Mouse (Mus musculus): ENCODE measurements around the gene Cpxm1. TPM values are rescaled to one million over a fixed set of nuclear protein-coding genes. Genes with fewer than 3 reads are reported as not detected.
A peak's percentile ranks its signal among the peaks of the same experiment; 100 is the strongest.

The Cpxm1 gene
- total and polyA plus RNA-seq, 2 experiments from 2014 or later = 32.9 to 36.5 TPM

GRCm38 (mm10) chr2:130365211-130366094 is 31.9 kb downstream of the Cpxm1 start:
- Histone ChIP-seq H3K27ac (no peak overlapping the region), H3K4me3 (ENCODE audit: low read length) (peak overlapping the region; percentile 31), H3K9me3 (ENCODE audit: low read length) (no peaks in the 10 kb centered on the region), H3K9ac (replicated peaks; ENCODE audit: low read length) (0 out of 2 replicates have a peak overlapping the region, but pooled peaks have one; percentile 24), H3K4me1 (ENCODE audit: insufficient read depth, low read length) (no peaks in the 10 kb centered on the region), H3K36me3 (ENCODE audit: insufficient read depth, low read length) (no peaks in the 10 kb centered on the region), H3K4me2 (ENCODE audit: low read depth, low read length) (peak overlapping the region; percentile 55), H3K27me3 (ENCODE audit: insufficient read depth, low read length) (peaks cover 27% of the 10 kb centered on the region)
- 9% methylated on average over 29 of the region's 30 CpGs for WGBS
- TF ChIP-seq CTCF (IDR thresholded peaks at IDR 0.05; ENCODE audit: low read depth) = peak; percentile 39
- DNase-seq (ENCODE audit: low spot score) = peak; percentile 38
- ATAC-seq = peak; percentile 44; the same call in 1 of the 2 replicates

GRCm38 (mm10) chr2:130362511-130363026 is 34.8 kb downstream of the Cpxm1 start:
- no peaks in the 10 kb centered on the region for H3K4me1 ChIP-seq (ENCODE audit: insufficient read depth, low read length)
- 8% methylated on average over 14 of the region's 14 CpGs for WGBS

GRCm38 (mm10) chr2:130358852-130359251 is 38.5 kb downstream of the Cpxm1 start:
- no peak overlapping the region for H3K4me3 ChIP-seq (ENCODE audit: low read length)
- no peaks in the 10 kb centered on the region for H3K4me1 ChIP-seq (ENCODE audit: insufficient read depth, low read length)
- DNase-seq (ENCODE audit: low spot score) (no peak), ATAC-seq (no peak)
- peaks cover 38% of the 10 kb centered on the region for H3K27me3 ChIP-seq (ENCODE audit: insufficient read depth, low read length)
- H3K9ac ChIP-seq (replicated peaks; ENCODE audit: low read length) = no peak overlapping the region
- WGBS = 22% methylated on average over 5 of the region's 5 CpGs
- H3K36me3 ChIP-seq (ENCODE audit: insufficient read depth, low read length) = no peaks in the 10 kb centered on the region
- H3K27ac ChIP-seq = no peak overlapping the region
- no peak for TF ChIP-seq CTCF (IDR thresholded peaks at IDR 0.05; ENCODE audit: low read depth)
- H3K4me2 ChIP-seq (ENCODE audit: low read depth, low read length) = no peak overlapping the region
- no peaks in the 10 kb centered on the region for H3K9me3 ChIP-seq (ENCODE audit: low read length)

More at GRCm38 (mm10) chr2:130362511-130363026, 34.8 kb downstream of the Cpxm1 start:
- DNase-seq (ENCODE audit: low spot score) (peak; percentile 78), ATAC-seq (peak; percentile 38; the same call in 1 of the 2 replicates)
- Histone ChIP-seq H3K9ac (replicated peaks; ENCODE audit: low read length) (no peak overlapping the region), H3K9me3 (ENCODE audit: low read length) (no peaks in the 10 kb centered on the region), H3K36me3 (ENCODE audit: insufficient read depth, low read length) (no peaks in the 10 kb centered on the region), H3K4me3 (ENCODE audit: low read length) (no peak overlapping the region), H3K4me2 (ENCODE audit: low read depth, low read length) (no peak overlapping the region), H3K27me3 (ENCODE audit: insufficient read depth, low read length) (peaks cover 38% of the 10 kb centered on the region), H3K27ac (no peak overlapping the region)
- peak; percentile 71 for TF ChIP-seq CTCF (IDR thresholded peaks at IDR 0.05; ENCODE audit: low read depth)

GRCm38 (mm10) chr2:130357551-130357950 is 39.8 kb downstream of the Cpxm1 start:
- Histone ChIP-seq H3K9me3 (ENCODE audit: low read length) (no peaks in the 10 kb centered on the region), H3K9ac (replicated peaks; ENCODE audit: low read length) (no peak overlapping the region), H3K27ac (no peak overlapping the region), H3K4me3 (ENCODE audit: low read length) (no peak overlapping the region), H3K4me1 (ENCODE audit: insufficient read depth, low read length) (no peaks in the 10 kb centered on the region), H3K27me3 (ENCODE audit: insufficient read depth, low read length) (peaks cover 30% of the 10 kb centered on the region), H3K36me3 (ENCODE audit: insufficient read depth, low read length) (no peaks in the 10 kb centered on the region), H3K4me2 (ENCODE audit: low read depth, low read length) (no peak overlapping the region)
- no peak for TF ChIP-seq CTCF (IDR thresholded peaks at IDR 0.05; ENCODE audit: low read depth)
- no peak for DNase-seq (ENCODE audit: low spot score)
- ATAC-seq = no peak
- WGBS = 92% methylated on average over 5 of the region's 5 CpGs

- no peaks in the 10 kb centered on the region for H3K36me3 ChIP-seq (ENCODE audit: insufficient read depth, low read length)
- no peak for TF ChIP-seq CTCF (IDR thresholded peaks at IDR 0.05; ENCODE audit: low read depth)
- no peaks in the 10 kb centered on the region; the same call in 1 of the 2 replicates for H3K27me3 ChIP-seq (ENCODE audit: insufficient read depth, low read length)
- H3K9ac ChIP-seq (replicated peaks; ENCODE audit: low read length) = no peak overlapping the region
- no peak for ATAC-seq
- no peak for DNase-seq (ENCODE audit: low spot score)
- H3K27ac ChIP-seq = no peak overlapping the region
- H3K4me2 ChIP-seq (ENCODE audit: low read depth, low read length) = no peak overlapping the region
- no peaks in the 10 kb centered on the region for H3K9me3 ChIP-seq (ENCODE audit: low read length)
- H3K4me3 ChIP-seq (ENCODE audit: low read length) = no peak overlapping the region
- 71% methylated on average over 3 of the region's 3 CpGs for WGBS
- no peaks in the 10 kb centered on the region for H3K4me1 ChIP-seq (ENCODE audit: insufficient read depth, low read length)
Observed at GRCm38 (mm10) chr2:130353889-130354288, 43.5 kb downstream of the Cpxm1 start.

GRCm38 (mm10) chr2:130353411-130353810 is 44.0 kb downstream of the Cpxm1 start:
- DNase-seq (ENCODE audit: low spot score) = no peak
- WGBS = 87% methylated on average over 8 of the region's 8 CpGs
- Histone ChIP-seq H3K9ac (replicated peaks; ENCODE audit: low read length) (no peak overlapping the region), H3K4me2 (ENCODE audit: low read depth, low read length) (no peak overlapping the region), H3K4me1 (ENCODE audit: insufficient read depth, low read length) (no peaks in the 10 kb centered on the region), H3K36me3 (ENCODE audit: insufficient read depth, low read length) (no peaks in the 10 kb centered on the region), H3K27ac (no peak overlapping the region), H3K27me3 (ENCODE audit: insufficient read depth, low read length) (no peaks in the 10 kb centered on the region), H3K4me3 (ENCODE audit: low read length) (no peak overlapping the region), H3K9me3 (ENCODE audit: low read length) (no peaks in the 10 kb centered on the region)
- no peak for TF ChIP-seq CTCF (IDR thresholded peaks at IDR 0.05; ENCODE audit: low read depth)
- no peak for ATAC-seq

Measured in hindbrain, postnatal 0 days (tissue).